Mouse (Mus musculus) CH12.LX (cell line): ENCODE results near the gene Cacna1c. TPM values are rescaled to one million over a fixed set of nuclear protein-coding genes. Genes with fewer than 3 reads are reported as not detected.

Source experiments
- DNase-seq: peaks from one replicate; pipeline ENCODE4 v3.0.0-alpha.2; 2013; ENCODE audit errors: extremely low read depth
- H3K27ac ChIP-seq: 2 replicates; pipeline ENCODE4 v1.5.1; 2012; ENCODE audit warnings: low read depth, mild to moderate bottlenecking, control low read depth, moderate library complexity; ENCODE audit not compliant: insufficient read depth
- H3K27me3 ChIP-seq: replicated peaks from 2 replicates; pipeline ENCODE3; 2012; ENCODE audit warnings: inconsistent platforms
- H3K36me3 ChIP-seq, 2 experiments: replicated peaks in 1 of 2; 2 replicates each; pipeline versions ENCODE3 to v1.6.1; 2012; ENCODE audit warnings: inconsistent platforms in 1 of 2, low read length in 1 of 2, mild to moderate bottlenecking in 1 of 2, mixed read lengths in 1 of 2, moderate library complexity in 1 of 2; ENCODE audit not compliant: control insufficient read depth in 1 of 2, insufficient read depth in 1 of 2
- H3K4me1 ChIP-seq, 2 experiments: 2 replicates each; pipeline ENCODE4 v1.6.1; 2012; ENCODE audit warnings: inconsistent platforms in 1 of 2, moderate library complexity in 1 of 2; ENCODE audit not compliant: insufficient read depth in 2 of 2, control insufficient read depth in 1 of 2
- H3K4me2 ChIP-seq: 2 replicates; pipeline ENCODE4 v1.6.1; 2012; ENCODE audit warnings: low read depth, mild to moderate bottlenecking, control low read depth; ENCODE audit not compliant: poor library complexity, insufficient read depth, severe bottlenecking
- H3K4me3 ChIP-seq, 3 experiments: fragments of 150-350 bp in 1 of 3; sonication (generic) in 1 of 3; replicated peaks in 1 of 3; 2 replicates each; pipeline versions ENCODE3 to v1.5.1; 2011 to 2012; ENCODE audit warnings: low read depth in 2 of 3, low read length in 2 of 3, mild to moderate bottlenecking in 2 of 3, moderate library complexity in 2 of 3, control low read depth in 1 of 3, improper control_type of control experiment in 1 of 3, inconsistent platforms in 1 of 3, mixed read lengths in 1 of 3; ENCODE audit not compliant: poor library complexity in 1 of 3
- H3K79me2 ChIP-seq: replicated peaks from 2 replicates; pipeline ENCODE4 v1.6.1; 2012; ENCODE audit warnings: mild to moderate bottlenecking, moderate library complexity; ENCODE audit not compliant: control insufficient read depth, poor library complexity, insufficient read depth, severe bottlenecking; ENCODE audit errors: extremely low read depth
- H3K9ac ChIP-seq: 2 replicates; pipeline ENCODE4 v1.6.1; 2012; ENCODE audit warnings: low read depth, mild to moderate bottlenecking, control low read depth, moderate library complexity; ENCODE audit not compliant: insufficient read depth
- H3K9me3 ChIP-seq: replicated peaks from 2 replicates; pipeline ENCODE3; 2012; ENCODE audit warnings: low read length, inconsistent platforms, mixed read lengths
- BHLHE40 ChIP-seq: IDR thresholded peaks from 2 replicates; pipeline ENCODE4 v1.6.1; 2011; ENCODE audit warnings: mild to moderate bottlenecking, low read depth, low read length, improper control_type of control experiment
- CHD1 ChIP-seq: IDR thresholded peaks from 2 replicates; pipeline ENCODE4 v1.6.1; 2012; ENCODE audit warnings: low read depth, low read length, improper control_type of control experiment, inconsistent platforms
- CTCF ChIP-seq, 2 experiments: IDR thresholded peaks in 1 of 2; conservative IDR thresholded peaks in 1 of 2; 2 replicates each; pipeline ENCODE4 v1.5.1; 2011 to 2012; ENCODE audit warnings: low read depth in 2 of 2, low read length in 2 of 2, improper control_type of control experiment in 1 of 2, inconsistent platforms in 1 of 2, mild to moderate bottlenecking in 1 of 2, moderate library complexity in 1 of 2
- E2F4 ChIP-seq: IDR thresholded peaks from 2 replicates; pipeline ENCODE4 v1.6.1; 2011; ENCODE audit warnings: low read depth, low read length, improper control_type of control experiment; ENCODE audit not compliant: insufficient replicate concordance
- EP300 ChIP-seq: IDR thresholded peaks from 2 replicates; pipeline ENCODE4 v1.6.1; 2011; ENCODE audit warnings: low read length, improper control_type of control experiment
- ETS1 ChIP-seq: conservative IDR thresholded peaks from 2 replicates; pipeline ENCODE4 v1.6.1; 2012; ENCODE audit warnings: low read depth, mild to moderate bottlenecking, inconsistent platforms, low read length, improper control_type of control experiment, moderate library complexity
- GABPA ChIP-seq: IDR thresholded peaks from 2 replicates; pipeline ENCODE4 v1.6.1; 2012; ENCODE audit warnings: low read depth, low read length, improper control_type of control experiment, inconsistent platforms; ENCODE audit not compliant: insufficient replicate concordance
- JUN ChIP-seq: IDR thresholded peaks from 2 replicates; pipeline ENCODE4 v1.6.1; 2011; ENCODE audit warnings: low read depth, mild to moderate bottlenecking, low read length, improper control_type of control experiment, moderate library complexity; ENCODE audit not compliant: insufficient read depth
- MAFK ChIP-seq: IDR thresholded peaks from 2 replicates; pipeline ENCODE4 v1.6.1; 2011; ENCODE audit warnings: low read length, improper control_type of control experiment; ENCODE audit not compliant: insufficient replicate concordance
- MAZ ChIP-seq: IDR thresholded peaks from 2 replicates; pipeline ENCODE4 v1.6.1; 2012; ENCODE audit warnings: low read depth, mild to moderate bottlenecking, inconsistent platforms, low read length, improper control_type of control experiment, moderate library complexity
- MEF2A ChIP-seq: IDR thresholded peaks from 2 replicates; pipeline ENCODE4 v1.6.1; 2014; ENCODE audit warnings: low read depth, mild to moderate bottlenecking, inconsistent platforms, low read length, improper control_type of control experiment, borderline replicate concordance
- MXI1 ChIP-seq: IDR thresholded peaks from 2 replicates; pipeline ENCODE4 v1.6.1; 2011; ENCODE audit warnings: mild to moderate bottlenecking, low read depth, low read length, improper control_type of control experiment
- NELFE ChIP-seq: IDR thresholded peaks from 2 replicates; pipeline ENCODE4 v1.6.1; 2011; ENCODE audit warnings: low read depth, low read length, improper control_type of control experiment
- NRF1 ChIP-seq: IDR thresholded peaks from 2 replicates; pipeline ENCODE4 v1.6.1; 2014; ENCODE audit warnings: low read depth, mild to moderate bottlenecking, inconsistent platforms, low read length, improper control_type of control experiment, moderate library complexity
- SIN3A ChIP-seq: IDR thresholded peaks from 2 replicates; pipeline ENCODE4 v1.6.1; 2012; ENCODE audit warnings: low read length, improper control_type of control experiment, inconsistent platforms
- ZKSCAN1 ChIP-seq: IDR thresholded peaks from 2 replicates; pipeline ENCODE4 v1.6.1; 2012; ENCODE audit warnings: low read depth, inconsistent platforms, low read length, improper control_type of control experiment, borderline replicate concordance
- ZNF384 ChIP-seq: IDR thresholded peaks from 2 replicates; pipeline ENCODE4 v1.6.1; 2012; ENCODE audit warnings: low read depth, low read length, improper control_type of control experiment, inconsistent platforms
- dilution Hi-C: fragments of 300-500 bp; cut with MboI; formaldehyde crosslinking; loops from 2 replicates; pipeline ENCODE4 v1.14.3; 2020; ENCODE audit warnings: low sequenced_read_pairs; ENCODE audit not compliant: extremely low pct_unique_long_range_greater_than_20kb, extremely low pct_ligation_motif_present
- in situ Hi-C: fragments of 300-500 bp; cut with MboI; formaldehyde crosslinking; loops from 3 replicates; pipeline ENCODE4 v1.14.3; 2019; ENCODE audit warnings: low sequenced_read_pairs, low pct_ligation_motif_present, low pct_unique_long_range_greater_than_20kb, mixed read lengths
- polyA plus RNA-seq: library from polyadenylated mRNA; unstranded; fragments of >175 nt; gene quantifications from 2 replicates; pipeline ENCODE4 v1.2.1, GENCODE M21; 2012; ENCODE audit warnings: low read depth; ENCODE audit not compliant: insufficient read length
- total RNA-seq, 2 experiments: library from RNA; depleted of rRNA; stranded (reverse); fragments of 300-350 nt in 1 of 2; fragments of >200 nt in 1 of 2; gene quantifications; 2 replicates each; pipeline ENCODE4 v1.2.3; 2012 to 2014

Cacna1c gene
- total and polyA plus RNA-seq, 3 experiments, result 0.04 TPM; not detected in 2

GRCm38 (mm10) chr6:118711677-118712322, 484.4 kb downstream of the Cacna1c start:
- in situ Hi-C loops, result no loop called here
- H3K27me3 ChIP-seq, result peaks cover 87% of the 10 kb centered on the region
- no peaks in the 10 kb centered on the region for H3K36me3 ChIP-seq
- TF ChIP-seq CTCF (conservative IDR thresholded peaks at IDR 0.05 in 1 of 2, IDR thresholded peaks at IDR 0.05 in 1 of 2; ENCODE audit: low read depth in 2 of 2, low read length in 2 of 2), result no peak
- no peak for TF ChIP-seq ETS1
- no peak for TF ChIP-seq E2F4
- no peak for TF ChIP-seq ZKSCAN1
- no peak for TF ChIP-seq MEF2A
- TF ChIP-seq EP300, result no peak
- TF ChIP-seq JUN, result no peak
- no peak overlapping the region for H3K9ac ChIP-seq
- no peak overlapping the region for H3K4me2 ChIP-seq
- no peaks in the 10 kb centered on the region for H3K9me3 ChIP-seq
- H3K4me3 ChIP-seq, result no peak overlapping the region
- peaks cover 0 to 6% of the 10 kb centered on the region in 2 experiments; a peak in 1 of 4 replicates for H3K4me1 ChIP-seq
- dilution Hi-C loops, result no loop called here
- no peak for DNase-seq
- no peak overlapping the region for H3K27ac ChIP-seq
- no peaks in the 10 kb centered on the region for H3K79me2 ChIP-seq

- in situ Hi-C loops, result no loop called here
- Histone ChIP-seq H3K36me3 (no peaks in the 10 kb centered on the region), H3K27me3 (peaks cover 94% of the 10 kb centered on the region), H3K4me3 (no peak overlapping the region), H3K4me1 (0 out of 4 replicates have a peak, but pooled peaks cover 0 to 2% of the 10 kb centered on the region in 2 experiments), H3K9ac (no peak overlapping the region), H3K4me2 (no peak overlapping the region), H3K27ac (no peak overlapping the region), H3K9me3 (no peaks in the 10 kb centered on the region), H3K79me2 (no peaks in the 10 kb centered on the region)
- dilution Hi-C loops, result no loop called here
- DNase-seq, result no peak
- no peak for TF ChIP-seq MAFK
- TF ChIP-seq NELFE, result no peak
- no peak for TF ChIP-seq MEF2A
- no peak for TF ChIP-seq NRF1
- TF ChIP-seq ZKSCAN1, result no peak
- TF ChIP-seq ZNF384, result no peak
- TF ChIP-seq ETS1, result no peak
- no peak for TF ChIP-seq GABPA
- TF ChIP-seq CHD1, result no peak
- no peak for TF ChIP-seq MXI1
- no peak for TF ChIP-seq BHLHE40
- TF ChIP-seq SIN3A, result no peak
- TF ChIP-seq MAZ, result no peak
- TF ChIP-seq, all 38 proteins: peak for 0
These were observed 489.2 kb downstream of the Cacna1c start for GRCm38 (mm10) chr6:118707066-118707465.
